Mouse (Mus musculus) thymus, adult 2 months (tissue): ENCODE measurements around the gene Kng1.

ENCODE experiments used
- CTCF ChIP-seq: fragments of 200-500 bp; IDR thresholded peaks from 2 replicates; pipeline ENCODE4 v1.5.1; 2012; ENCODE audit warnings: mild to moderate bottlenecking, control low read depth, low read length, moderate library complexity, borderline replicate concordance; ENCODE audit not compliant: control insufficient read depth, poor library complexity, insufficient read depth; ENCODE audit errors: extremely low read depth
- POLR2A ChIP-seq: fragments of 200-500 bp; IDR thresholded peaks from 2 replicates; pipeline ENCODE4 v1.6.1; 2012; ENCODE audit warnings: mild to moderate bottlenecking, low read length, control low read depth, moderate library complexity; ENCODE audit not compliant: control insufficient read depth, poor library complexity, insufficient read depth; ENCODE audit errors: extremely low read depth

DNA sequence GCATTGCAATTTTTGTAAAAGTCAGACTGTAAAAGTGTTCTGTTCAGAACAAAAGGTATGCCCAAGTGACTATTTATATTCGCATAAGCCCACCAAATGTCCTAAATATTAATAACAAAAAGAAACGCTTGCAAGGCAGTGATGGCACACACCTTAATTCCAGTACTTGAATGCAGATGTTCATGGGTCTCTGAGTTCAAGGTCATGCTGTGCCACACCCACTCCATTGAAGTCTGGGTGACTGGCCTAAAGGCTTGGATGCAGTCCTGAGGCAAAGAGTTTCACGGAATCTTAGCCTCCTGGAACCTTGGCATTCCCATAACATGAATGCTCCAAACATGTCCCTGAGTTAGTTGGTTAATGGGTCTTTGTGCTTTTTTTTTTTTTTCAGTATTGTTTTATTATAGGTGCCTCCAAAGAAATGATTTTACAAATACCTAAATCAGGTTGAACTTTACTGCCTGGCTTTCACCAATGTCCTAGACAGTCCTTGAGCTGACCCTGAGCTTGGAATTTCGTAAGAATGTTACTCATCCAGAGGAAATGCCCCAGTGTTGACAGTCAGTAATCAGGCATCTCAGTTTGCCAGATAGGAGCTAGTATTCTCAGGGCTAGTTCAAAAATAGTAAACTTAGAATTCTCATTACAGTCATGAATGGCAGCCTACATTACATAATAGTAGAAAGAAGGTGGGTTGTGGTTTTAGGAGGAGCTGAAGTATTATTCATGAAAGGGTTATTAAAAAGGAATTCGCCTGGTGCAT lies 26.8 kb upstream of the Kng1 start:
- TF ChIP-seq POLR2A (no peak), CTCF (no peak)
